Mouse (Mus musculus) 3T3-L1 (cell line): ENCODE data around the gene Spocd1.

Experiments
- DNase-seq: peaks from one replicate; pipeline ENCODE4 v3.0.0-alpha.2; 2015; ENCODE audit warnings: low read depth, low spot score

The Spocd1 gene

DNA sequence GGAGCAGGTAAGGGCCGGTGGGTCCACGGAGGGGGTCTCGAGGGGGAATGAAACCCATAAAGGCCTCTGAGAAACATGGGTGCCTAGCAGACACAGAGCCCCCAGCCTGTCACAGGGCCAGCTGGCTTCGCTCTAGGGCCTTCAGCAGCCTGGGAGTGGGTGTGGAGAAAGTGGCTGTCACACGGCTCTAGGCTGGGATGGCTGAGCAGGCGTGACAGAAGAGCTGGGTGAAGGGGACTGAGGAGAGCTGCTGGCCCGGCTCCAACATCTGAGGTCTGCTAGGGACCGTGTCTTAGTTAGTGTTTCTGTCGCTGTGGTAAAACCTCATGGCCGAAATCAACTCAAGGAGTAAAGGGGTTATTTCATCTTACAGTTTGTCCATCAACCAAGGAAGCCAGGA lies 73.1 kb downstream of the Spocd1 start:
- DNase-seq = no peak

DNA sequence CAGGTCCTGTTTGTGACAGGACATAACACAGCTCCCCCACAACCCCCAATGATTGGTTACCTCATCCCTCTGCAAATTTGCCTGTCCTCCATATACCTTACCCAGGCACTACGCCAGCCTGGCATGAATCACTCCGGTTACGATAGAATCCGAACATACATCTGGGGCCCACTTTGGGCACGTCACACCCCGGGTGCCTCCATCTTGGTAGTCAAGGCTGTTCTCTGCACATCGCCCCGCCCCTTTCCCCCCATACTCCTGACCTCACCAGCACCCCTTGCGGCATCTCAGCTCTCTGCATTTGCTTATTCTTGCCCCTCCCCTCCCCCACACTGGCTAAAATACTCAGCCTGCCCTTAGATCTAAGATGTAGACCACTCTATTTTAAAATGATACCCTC lies 76.5 kb downstream of the Spocd1 start:
- no peak for DNase-seq

DNA sequence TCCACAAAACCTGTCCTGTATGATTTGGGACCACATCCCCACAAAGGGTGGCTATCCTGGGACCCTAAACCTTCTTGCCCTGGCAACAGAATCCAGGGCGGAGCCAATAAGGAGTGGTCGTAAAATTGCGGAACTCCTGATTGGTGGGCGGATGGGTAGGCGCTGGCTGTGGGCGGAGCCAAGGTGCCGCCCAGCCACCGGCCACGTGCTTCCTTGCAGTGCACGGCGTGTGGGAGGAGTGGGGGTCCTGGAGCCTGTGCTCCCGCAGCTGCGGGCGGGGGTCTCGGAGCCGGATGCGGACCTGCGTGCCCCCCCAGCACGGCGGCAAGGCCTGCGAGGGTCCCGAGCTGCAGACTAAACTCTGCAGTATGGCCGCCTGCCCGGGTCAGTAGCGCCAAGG lies 77.5 kb downstream of the Spocd1 start:
- no peak for DNase-seq
